Mouse (Mus musculus) brown adipose tissue, adult 24 weeks (tissue): Measurements from ENCODE around the gene Ube2b. TPM values are rescaled to one million over a fixed set of nuclear protein-coding genes. Genes with fewer than 3 reads are reported as not detected.
A peak's percentile ranks its signal among the peaks of the same experiment; 100 is the strongest.

Experiments
- H3K27ac ChIP-seq: fragments of 200-500 bp; replicated peaks from 2 replicates; pipeline ENCODE4 v1.5.1; 2012; ENCODE audit warnings: low read depth, mild to moderate bottlenecking, low read length
- H3K4me1 ChIP-seq: fragments of 200-500 bp; 2 replicates; pipeline ENCODE4 v1.6.1; 2012; ENCODE audit warnings: low read length, mixed read lengths; ENCODE audit not compliant: control insufficient read depth, insufficient read depth, insufficient read length
- H3K4me3 ChIP-seq: fragments of 200-500 bp; 2 replicates; pipeline ENCODE4 v1.5.1; 2012; ENCODE audit warnings: low read depth, mild to moderate bottlenecking, low read length, moderate library complexity; ENCODE audit not compliant: insufficient read depth
- polyA plus RNA-seq: library from polyadenylated mRNA; stranded (reverse); fragments of >200 nt; gene quantifications from 2 replicates; pipeline ENCODE4 v1.2.4, GENCODE M21; 2012; ENCODE audit not compliant: missing spikeins, insufficient read depth, insufficient read length

Gene Ube2b
- polyA plus RNA-seq, 1 experiment: 235 TPM

DNA sequence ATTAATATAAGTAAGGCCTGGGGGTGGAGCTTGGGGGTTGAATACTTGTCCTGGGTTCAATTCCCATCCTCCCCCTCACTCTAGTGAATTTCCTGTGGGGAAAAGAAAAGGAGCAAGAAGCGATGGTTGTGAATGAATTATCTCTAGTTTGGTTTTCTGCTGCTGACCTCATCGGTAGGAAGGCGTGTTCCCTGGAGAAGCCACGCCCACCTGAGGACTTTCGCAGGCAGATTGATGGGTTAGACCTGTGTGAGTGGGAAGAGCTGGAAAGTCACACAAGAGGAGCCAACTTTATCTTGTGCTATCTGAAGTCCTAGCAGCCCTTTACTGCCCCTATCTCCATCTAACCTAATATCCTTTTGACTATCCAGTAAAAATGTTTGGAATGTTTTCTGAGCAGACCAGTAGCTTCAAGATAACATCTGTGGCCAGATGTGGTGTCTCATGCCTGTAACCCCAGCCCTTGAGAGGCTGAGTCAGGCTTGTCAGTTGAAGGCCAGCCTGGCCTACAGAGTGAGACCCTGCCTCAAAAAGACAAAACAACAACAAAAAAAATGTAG lies 48.6 kb downstream of the Ube2b start:
- H3K27ac ChIP-seq: no peak overlapping the region

DNA sequence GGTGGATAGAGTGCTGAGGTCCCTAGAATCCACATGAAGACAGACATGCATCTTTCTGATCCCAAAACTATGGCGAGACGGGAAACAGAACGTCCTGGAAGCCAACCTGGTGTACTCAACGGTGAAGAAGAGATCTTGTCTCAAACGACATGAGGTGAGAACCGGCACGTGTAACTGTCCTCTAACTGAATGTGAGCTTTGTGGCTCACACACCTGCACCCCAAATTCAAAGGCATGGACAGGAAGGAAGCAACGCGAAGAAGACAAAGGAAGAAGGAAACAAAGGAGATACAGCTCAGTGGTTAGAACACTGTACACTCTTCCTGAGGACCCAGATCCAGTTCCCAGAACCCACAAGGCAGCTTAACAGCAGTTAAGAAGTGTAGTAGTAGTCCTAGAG lies 50.6 kb downstream of the Ube2b start:
- no peak overlapping the region for H3K4me3 ChIP-seq
- no peak overlapping the region for H3K27ac ChIP-seq

More for the DNA sequence above, 48.6 kb downstream of the Ube2b start:
- Histone ChIP-seq H3K4me3 (no peak overlapping the region), H3K4me1 (no peaks in the 10 kb centered on the region)

DNA sequence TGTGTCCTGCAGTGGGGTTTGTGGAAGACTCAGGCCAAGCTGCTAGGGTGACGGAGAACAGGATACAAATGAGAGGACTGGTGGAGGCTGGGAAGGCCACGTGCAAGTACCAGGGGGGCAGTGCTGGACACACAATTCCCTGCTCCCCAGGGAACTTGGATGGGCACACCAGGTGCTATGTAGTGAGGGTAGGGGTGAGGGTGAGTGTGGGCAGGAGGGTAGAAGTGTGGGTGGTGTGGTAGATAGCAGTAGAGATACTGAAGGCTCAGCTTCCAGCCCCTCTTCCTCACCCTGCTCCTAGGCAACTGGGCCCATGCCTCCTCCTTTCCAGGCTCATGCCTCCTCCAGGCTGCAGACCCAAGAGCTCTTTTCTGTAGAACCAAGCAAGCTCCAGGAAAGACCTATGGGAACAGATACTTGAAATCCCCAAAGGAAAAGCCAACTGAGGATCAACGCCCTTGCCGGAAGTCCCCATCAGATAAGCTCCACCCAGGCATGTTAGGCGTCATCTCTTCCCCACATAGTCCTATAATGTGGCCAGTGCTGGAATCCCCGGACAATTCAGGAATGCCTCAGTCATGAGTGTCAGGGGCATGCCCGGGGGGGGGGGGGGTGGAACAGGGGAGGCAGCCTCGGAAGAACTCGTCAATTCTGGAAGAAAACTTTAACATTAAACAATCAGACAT lies 51.3 kb downstream of the Ube2b start:
- H3K4me3 ChIP-seq: no peak overlapping the region
- no peak overlapping the region for H3K27ac ChIP-seq
- H3K4me1 ChIP-seq: no peaks in the 10 kb centered on the region

More for the DNA sequence above, 50.6 kb downstream of the Ube2b start:
- no peaks in the 10 kb centered on the region for H3K4me1 ChIP-seq

DNA sequence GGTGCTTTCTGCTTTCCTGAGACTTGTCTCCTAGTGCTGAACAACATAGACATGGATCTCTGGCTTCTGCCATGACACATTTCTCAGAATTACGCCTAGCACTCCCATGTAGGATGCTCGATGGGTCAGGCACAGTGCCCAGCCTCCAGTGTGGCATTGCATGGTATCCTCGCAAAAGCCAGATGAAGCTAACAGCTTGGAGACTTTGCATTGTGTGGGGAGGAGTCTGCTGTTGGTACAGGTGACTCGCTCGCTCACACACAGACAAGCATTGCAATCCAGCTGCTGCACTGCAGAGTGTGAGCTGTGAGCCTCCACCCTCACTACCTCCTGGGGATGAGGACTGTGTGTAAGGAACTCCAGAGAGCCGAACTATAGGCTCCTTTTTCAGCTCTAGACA lies 54.4 kb downstream of the Ube2b start:
- Histone ChIP-seq H3K4me3 (no peak overlapping the region), H3K4me1 (no peaks in the 10 kb centered on the region), H3K27ac (no peak overlapping the region)

DNA sequence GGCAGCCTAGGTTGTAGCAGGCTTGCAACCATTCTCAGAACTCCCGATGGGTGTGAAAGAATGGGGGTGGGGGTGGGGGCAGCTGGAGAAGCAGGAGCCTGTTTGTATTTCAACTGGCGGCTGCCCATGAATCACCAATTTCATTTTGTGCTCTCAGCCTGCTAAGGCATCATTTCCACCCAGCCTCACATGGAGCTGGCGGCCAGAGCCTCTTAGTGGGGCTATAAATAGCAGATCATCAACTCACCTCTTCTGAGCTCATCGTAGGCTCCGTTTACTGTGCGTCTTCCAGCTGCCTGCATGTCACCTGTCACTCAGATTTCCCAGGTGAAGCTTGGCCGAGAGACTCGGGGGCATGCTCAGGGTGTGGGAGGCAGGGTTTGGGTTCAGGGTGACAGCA lies 55.0 kb downstream of the Ube2b start:
- no peak overlapping the region for H3K27ac ChIP-seq
- H3K4me3 ChIP-seq: no peak overlapping the region
- H3K4me1 ChIP-seq: 0 out of 2 replicates have a peak, but pooled peaks cover 2% of the 10 kb centered on the region

DNA sequence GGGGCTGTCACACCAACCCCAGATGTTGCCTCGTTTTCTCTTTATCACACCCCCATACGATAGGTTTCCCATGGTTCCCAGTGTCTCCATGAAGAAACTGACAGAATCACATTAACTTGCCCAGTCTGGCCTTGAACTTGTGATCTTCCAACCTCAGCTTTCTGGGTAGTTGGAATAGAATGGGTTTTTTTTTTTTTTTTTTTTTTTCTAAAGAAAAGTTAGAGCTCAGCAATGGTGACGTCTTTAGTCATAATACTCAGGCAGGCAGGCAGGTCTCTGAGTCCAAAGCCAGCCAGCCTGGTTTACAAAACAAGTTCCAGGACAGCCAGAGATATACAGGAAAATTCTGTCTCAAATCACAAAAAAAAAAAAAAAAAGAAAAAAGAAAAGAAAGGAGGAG lies 56.3 kb downstream of the Ube2b start:
- Histone ChIP-seq H3K4me3 (no peak overlapping the region), H3K27ac (no peak overlapping the region), H3K4me1 (0 out of 2 replicates have a peak, but pooled peaks cover 4% of the 10 kb centered on the region)

DNA sequence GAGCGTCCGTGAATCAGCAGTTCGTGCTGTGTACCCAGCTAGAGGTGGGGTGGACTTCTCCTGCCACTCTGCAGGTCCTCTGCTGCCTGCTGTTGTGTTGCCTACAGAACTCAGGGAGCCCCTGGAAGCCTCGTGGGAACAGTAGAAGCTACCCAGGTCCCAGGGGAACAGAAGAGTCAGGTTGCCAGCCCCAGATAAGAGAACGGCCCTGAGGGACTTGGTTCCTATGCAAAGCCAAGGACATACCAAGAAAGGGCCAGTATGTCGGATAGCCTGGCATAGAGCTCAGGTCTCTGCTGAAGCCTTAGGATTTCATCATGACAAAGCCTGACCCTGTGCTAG lies 57.1 kb downstream of the Ube2b start:
- no peak overlapping the region for H3K4me3 ChIP-seq
- H3K4me1 ChIP-seq: 0 out of 2 replicates have a peak, but pooled peaks cover 4% of the 10 kb centered on the region
- no peak overlapping the region for H3K27ac ChIP-seq

DNA sequence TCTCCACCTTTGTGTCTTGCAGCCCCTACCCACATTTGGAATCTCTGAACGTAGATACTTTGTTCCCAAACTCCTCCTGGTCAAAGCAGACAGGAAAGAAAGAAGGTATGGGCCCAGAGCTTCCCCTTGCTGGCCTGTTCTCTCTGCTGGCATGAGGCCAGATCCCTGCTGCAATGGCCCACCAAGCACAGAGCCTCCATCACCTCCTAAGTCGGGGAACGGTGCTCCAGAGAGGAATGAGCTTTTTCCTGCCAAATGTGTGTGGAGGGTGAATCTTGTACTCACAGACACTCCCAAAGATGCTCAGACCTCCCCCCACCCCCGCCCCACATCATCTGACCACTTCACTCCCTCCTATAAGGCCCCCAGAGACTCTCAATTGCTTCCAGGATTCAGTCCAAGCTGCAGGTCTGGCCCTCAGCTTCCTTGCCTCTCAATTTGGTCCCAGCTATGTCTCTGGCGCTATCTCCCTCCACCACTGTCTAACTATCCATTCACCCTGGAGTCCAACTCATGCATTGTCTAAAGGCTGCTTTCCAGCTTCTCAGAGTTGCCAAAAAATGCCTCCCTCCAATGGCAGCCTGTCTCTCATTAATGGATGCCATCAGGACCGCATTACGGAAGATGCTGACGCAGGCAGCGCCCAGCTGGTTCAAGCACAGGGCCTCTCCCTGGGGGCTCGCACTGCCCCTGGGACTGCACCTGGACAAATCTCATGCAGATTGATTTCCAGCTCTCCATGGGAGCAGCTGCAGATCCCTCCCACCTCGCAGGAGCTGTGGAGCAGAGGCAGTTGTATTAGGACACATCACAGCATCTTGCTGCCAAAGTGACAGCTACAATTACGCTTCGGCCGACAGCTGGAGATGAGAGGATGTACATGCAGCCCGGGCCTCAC lies 57.7 kb downstream of the Ube2b start:
- Histone ChIP-seq H3K4me1 (0 out of 2 replicates have a peak, but pooled peaks cover 4% of the 10 kb centered on the region), H3K4me3 (no peak overlapping the region), H3K27ac (no peak overlapping the region)

DNA sequence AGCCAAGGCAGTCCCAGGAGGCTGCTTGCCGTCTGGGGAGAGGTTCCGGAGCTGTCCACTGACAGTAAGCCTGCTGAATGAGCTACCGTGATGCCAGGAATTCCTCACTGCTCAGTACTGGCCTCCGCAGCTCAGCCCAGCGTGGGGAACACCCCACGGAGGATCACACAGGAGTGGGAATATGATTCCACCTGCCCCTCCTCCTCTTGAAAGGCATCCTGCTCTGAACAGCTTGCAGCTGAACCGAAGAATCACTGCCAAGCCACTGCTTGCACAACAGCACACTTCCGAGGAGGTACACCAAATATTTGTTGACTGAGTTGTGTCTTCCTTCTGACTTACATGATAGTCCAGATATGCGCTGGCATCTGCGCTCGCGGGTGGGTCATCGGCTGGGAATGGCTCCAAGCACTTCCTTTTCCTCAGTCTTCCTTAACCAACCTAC lies 60.0 kb downstream of the Ube2b start:
- Histone ChIP-seq H3K4me3 (no peak overlapping the region), H3K27ac (no peak overlapping the region), H3K4me1 (0 out of 2 replicates have a peak, but pooled peaks cover 4% of the 10 kb centered on the region)

DNA sequence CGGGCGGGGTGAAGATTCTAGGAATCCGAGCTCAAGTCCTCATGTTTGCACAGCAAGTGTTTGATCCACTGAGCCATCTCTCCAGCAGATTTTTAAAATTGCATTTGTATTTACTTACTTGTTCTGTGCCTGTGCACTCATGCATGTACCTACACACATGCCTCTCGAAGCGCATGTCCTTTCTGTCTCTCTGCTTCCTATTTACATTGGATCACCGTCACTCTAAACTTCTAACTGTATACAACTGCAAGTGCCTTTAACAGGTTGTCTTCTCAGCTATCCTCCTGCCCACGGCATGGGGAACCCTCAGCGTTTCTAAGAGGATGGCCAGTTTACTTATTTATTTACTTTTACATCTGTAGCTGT lies 61.0 kb downstream of the Ube2b start:
- Histone ChIP-seq H3K4me1 (0 out of 2 replicates have a peak, but pooled peaks cover 4% of the 10 kb centered on the region), H3K4me3 (no peak overlapping the region), H3K27ac (no peak overlapping the region)

DNA sequence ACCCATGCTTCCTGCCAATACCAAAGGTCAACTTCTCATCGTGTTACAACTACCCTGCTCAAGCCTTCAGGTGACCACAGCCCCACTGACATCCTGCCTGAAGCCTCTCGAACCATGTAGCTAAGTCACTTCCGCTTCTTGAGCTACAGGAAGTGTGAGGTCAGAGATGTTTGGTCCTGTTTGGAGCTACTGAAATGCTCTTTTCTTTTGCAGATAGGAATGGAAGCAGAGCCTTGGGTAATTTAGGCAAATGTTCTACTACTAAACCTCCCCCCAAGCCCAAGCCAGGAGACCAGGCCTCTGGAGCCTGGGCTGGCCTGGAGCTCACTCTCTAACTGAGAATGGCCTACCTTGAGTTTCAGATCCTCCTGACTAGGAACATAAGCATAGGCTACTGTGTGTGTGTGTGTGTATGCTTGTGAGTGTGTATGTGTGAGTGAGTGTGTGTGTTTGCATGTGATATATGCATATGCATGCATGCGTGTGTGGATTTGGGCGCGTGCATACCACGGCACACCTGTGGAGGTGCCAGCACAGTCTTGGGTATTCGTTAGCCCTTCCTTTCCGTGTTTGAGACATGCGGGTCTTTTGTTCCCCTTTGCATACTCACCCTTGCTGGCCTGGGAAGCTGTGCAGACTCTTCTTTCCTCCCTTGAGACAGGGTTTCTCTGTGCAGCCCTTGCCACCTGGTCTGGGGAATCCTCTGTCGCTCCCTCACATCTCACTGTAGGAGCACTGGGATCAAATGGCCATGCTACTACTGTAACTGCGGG lies 61.6 kb downstream of the Ube2b start:
- Histone ChIP-seq H3K4me3 (no peak overlapping the region), H3K4me1 (0 out of 2 replicates have a peak, but pooled peaks cover 4% of the 10 kb centered on the region), H3K27ac (peak overlapping the region; percentile 52)

DNA sequence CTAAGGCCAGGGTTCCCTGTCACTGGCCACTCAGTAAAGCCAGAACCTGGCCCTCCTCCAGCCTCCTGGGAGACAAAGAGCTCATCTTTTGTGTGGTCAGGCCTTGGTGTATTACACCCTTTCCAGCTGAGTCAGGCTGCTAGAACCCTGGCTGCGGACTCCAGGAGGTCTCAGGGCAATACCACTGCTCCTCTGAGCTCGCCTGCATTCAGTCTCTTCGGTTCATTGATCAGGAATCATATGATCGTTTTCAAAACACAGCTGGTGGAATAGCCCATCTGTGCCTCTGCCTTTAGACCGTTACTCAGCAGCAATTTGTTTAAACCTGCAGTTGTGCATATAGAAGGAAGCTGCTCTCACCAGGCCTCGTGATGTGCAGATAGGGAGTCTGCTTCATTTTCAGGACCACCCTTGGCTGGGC lies 63.2 kb downstream of the Ube2b start:
- Histone ChIP-seq H3K27ac (no peak overlapping the region), H3K4me3 (no peak overlapping the region), H3K4me1 (0 out of 2 replicates have a peak, but pooled peaks cover 4% of the 10 kb centered on the region)

DNA sequence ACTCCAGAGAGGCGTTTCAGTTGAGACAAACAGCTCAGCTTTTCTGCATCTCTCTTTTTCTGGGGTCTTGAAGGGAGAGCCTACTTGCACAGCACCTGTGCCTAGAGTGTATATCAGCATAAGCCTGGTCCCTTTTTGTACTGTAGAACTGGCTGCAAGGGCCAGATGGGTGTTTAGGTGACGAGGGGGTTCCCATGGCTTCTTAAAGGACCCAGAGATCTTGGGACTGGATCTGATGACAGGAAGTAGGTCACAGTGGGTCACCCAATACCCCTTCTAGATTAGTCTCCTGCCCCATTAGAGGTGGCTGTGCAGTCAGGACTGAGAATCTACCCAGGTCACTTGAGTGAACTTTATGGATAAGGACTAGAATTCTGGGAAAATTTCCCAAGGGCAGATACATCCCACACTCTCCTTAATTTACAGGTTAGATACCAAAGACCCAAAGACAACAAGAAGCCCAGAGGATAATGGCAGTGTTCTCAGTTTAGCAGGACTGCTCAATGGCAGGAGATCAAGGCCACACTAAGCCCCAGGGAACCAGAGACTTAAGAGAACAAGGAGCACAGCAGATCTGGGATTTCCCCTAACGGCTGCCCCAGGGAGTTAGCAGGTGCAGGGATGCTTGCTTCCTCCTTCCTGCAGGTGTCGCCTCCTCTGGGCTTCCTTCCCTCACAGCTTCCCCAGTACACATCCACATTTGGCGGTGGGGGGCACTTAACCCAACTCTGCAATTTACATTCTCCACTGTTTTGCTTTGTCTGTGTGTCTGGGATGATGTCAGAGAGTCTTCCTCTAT lies 64.7 kb downstream of the Ube2b start:
- Histone ChIP-seq H3K4me3 (no peak overlapping the region), H3K4me1 (0 out of 2 replicates have a peak, but pooled peaks cover 4% of the 10 kb centered on the region), H3K27ac (no peak overlapping the region)
